Mouse (Mus musculus) large intestine, adult 2 months (tissue): ENCODE measurements around the gene Zscan20. TPM values are rescaled to one million over a fixed set of nuclear protein-coding genes. Genes with fewer than 3 reads are reported as not detected.

ENCODE experiments used
- DNase-seq: peaks from one replicate; pipeline ENCODE4 v3.0.0-alpha.2; 2012; ENCODE audit warnings: low read depth, low spot score
- WGBS: fragments of 180-500 bp; shearing (Covaris S2); methylation state at CpG from one replicate; pipeline ENCODE4 v1.1.7; 2018; 5-methylcytosine and 5-hydroxymethylcytosine counted together
- polyA plus RNA-seq: library from polyadenylated mRNA; depleted of rRNA; stranded (reverse); fragments of >200 nt; gene quantifications from 2 replicates; pipeline ENCODE4 v1.2.3, GENCODE M21; 2012; rRNA removed

Zscan20 gene
- polyA plus RNA-seq, result 1.5 and 1.7 TPM in 2 replicates

GRCm38 (mm10) chr4:128609925-128610402, at the start of gene Zscan20:
Gene Zscan20, minus strand, starts transcription at chr4:128610098.
- under 1% methylated on average over 24 of the region's 24 CpGs for WGBS
- peak; percentile 96 for DNase-seq

DNA sequence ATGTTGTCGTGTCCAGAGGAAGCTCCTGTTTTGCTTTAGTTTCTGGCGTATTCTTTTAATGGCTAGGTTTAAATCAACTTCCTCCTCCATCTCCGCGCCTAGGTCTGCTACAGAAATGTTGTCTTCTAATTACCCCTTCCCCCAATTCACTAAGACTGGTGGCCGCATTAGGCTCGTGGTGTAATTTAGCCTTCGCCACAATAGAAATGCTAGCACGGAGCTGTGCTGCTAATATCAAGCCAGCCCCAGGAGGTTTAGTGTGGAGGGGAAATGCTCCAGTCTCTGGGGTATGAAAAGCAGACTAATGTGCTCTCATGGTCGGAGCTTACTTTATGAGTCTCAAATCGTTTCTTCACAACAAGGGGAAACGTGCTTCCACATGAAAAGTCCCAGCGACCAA, 45.5 kb upstream of the Zscan20 start:
- no peak for DNase-seq
- WGBS, result 7% methylated on average over 12 of the region's 12 CpGs

DNA sequence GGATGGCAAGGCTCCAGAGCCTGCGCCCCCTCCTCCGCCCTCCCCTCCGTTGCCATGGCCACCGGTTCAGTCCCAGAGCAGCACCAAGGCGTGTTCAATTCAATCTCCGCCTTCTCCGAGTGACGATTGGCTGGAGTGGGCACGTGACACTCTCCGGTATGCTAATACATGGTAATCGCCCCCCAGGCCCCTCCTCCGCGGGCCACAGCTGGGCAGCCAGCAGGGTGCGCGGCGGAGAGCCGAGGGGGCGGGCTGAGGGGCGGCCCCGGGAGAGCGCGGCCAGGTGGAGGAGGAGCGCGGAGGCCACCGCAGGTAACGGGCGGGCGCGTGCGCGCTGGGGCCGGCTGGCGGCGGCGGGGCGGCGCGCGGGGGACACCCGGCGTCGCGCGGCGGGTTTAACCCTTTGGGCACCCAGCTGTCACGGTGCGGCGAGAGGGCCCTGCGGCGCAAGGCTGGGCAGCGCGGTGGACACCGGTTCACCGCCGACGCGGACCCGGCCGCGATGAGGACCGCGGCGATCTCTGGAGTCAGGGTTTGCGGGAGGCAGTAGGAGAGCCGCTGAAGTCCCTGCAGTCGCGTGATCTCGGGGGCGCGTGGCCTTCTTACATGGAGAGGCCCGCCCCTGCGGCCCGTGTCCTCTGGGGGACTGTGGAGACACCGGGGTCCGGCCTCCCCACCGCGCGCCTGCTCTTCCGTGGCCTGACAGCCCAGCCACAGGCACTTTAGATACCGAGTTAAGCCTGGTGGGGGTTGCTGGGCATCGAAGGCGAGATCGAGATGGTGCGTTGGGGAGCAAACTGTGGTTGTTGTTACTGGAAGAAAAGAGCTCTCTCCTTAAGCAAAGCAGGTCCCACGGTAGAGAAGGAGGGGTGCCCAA, 44.8 kb upstream of the Zscan20 start, which contains the start of gene Phc2:
Gene Phc2 (plus strand): TSS at position 198 of the 877 bp plus-strand sequence.
- WGBS, result under 1% methylated on average over 84 of the region's 85 CpGs
- DNase-seq, result peak; percentile 82

DNA sequence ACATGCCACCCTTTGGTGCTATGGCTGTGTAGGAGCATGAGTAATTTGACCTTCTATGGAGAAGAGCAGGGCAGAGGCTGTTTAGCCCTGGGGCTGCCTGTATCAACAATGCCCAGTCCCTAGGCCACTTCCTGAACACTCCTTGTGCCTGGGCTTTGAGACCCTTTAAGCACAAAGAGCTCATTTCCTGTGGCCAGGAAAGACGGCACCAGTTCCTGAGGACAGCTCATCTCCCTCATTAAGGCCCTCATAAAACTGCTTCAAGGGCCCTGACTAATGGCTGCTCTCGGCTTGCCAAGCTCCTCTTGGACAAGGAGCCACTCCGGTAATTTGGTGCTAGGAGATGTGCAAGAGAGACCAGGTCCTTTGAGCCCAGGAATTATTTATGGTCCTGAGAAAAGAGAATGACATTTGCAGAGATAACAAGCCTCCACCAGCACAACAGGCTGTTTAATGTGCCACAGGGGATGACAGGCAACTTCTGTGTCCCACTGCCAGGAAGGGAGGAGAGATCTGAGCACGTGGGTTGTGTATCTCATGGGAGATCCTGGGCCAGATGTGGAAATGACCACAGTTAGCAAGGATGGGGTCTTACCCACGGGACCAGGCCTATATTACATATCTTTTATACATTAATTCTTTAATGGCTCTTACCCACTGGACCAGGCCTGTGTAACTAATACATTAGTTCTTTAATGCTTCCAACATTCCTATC, 42.8 kb upstream of the Zscan20 start:
- DNase-seq, result no peak
- 34% methylated on average over 5 of the region's 5 CpGs for whole genome bisulfite sequencing

GRCm38 (mm10) chr4:128651530-128651929, 41.6 kb upstream of the Zscan20 start:
- DNase-seq, result no peak
- 68% methylated on average over 3 of the region's 3 CpGs for WGBS

- 32% methylated on average over 8 of the region's 8 CpGs for WGBS
- no peak for DNase-seq
Measured at GRCm38 (mm10) chr4:128648567-128649255, 38.8 kb upstream of the Zscan20 start.

- 51% methylated on average over 7 of the region's 7 CpGs for WGBS
- no peak for DNase-seq
Measured at GRCm38 (mm10) chr4:128646762-128647161, 36.9 kb upstream of the Zscan20 start.

- WGBS, result 70% methylated on average over 6 of the region's 6 CpGs
- DNase-seq, result no peak
Measured at GRCm38 (mm10) chr4:128645896-128646295, 36.0 kb upstream of the Zscan20 start.

DNA sequence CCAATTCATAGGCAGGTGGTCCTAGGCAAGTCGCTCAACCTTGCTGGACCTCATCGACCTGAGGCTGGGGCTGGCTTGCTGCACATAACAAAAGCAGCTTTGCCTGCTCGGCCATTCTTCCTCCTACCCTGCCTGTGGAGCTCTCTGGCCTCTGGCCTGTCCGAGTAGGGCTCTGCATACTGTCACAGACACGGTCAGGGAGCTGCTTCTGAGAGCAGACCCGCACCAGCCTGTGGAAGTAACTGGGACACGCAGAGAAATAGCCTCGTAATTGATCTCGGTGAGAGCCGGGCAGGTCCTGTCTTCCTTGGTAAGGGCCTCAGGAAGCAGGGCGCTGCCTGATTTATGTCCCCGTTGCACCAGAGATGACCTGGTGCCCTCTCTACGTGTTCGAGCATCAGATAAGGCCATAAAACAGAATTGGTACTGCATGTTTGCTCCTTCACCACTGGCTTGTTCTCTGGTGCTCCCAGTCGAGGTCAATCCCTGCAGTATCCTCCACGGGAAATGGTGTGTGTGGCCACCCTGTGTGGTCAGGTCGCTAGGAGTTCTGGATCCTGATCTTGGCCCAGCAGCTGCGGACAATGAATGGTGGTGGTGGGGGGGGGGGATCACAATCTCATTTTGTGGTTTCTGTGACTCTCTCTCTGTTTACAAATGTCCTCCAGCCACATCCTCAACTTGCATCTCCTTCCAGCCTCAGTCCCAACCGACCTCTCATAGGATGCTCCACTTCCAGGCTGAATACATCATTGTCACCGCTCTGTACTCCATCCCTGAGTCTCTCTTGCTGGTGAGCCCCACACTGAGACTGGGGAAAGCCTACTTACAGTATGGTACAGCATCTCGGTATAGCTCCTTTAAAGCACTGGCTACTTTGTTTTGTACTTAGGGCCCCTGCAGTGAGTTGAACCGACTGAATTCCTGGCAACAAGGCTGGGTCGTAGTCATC, 32.1 kb upstream of the Zscan20 start:
- no peak for DNase-seq
- WGBS, result 33% methylated on average over 23 of the region's 23 CpGs

DNA sequence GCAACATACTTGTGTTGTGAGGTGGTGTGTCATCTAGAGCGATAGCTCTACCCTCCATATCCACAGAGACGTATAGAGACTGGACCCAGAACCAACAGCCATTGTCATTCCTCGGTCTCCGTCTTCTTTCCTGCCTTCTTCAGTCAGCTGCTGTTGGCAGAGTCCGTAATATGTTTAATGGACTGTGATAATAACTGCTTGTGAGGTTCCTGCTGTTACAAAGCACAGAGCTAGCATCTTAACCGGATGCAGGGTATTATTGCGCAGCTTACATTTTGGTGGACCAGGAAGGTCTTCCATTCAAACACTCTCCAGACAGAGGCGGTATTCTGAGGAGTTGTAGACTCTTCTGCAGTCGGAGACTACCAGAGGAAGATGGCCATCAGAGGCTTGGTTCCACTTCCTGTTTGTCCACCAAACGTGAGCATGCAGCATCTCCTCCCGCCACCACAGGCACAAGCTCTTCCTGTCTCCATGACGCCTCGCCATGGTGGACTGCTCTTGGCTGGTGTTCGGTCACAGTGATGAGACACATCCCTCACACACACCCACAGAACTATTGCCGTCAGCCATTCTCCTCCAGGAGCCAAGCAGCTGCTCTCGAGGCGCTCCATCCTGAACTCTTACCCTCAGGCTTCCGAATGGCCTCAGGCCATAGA, 28.5 kb upstream of the Zscan20 start:
- WGBS, result 82% methylated on average over 18 of the region's 18 CpGs
- no peak for DNase-seq

- 30% methylated on average over 11 of the region's 11 CpGs for WGBS
- no peak for DNase-seq
Measured at GRCm38 (mm10) chr4:128637250-128637649, 27.4 kb upstream of the Zscan20 start.

DNA sequence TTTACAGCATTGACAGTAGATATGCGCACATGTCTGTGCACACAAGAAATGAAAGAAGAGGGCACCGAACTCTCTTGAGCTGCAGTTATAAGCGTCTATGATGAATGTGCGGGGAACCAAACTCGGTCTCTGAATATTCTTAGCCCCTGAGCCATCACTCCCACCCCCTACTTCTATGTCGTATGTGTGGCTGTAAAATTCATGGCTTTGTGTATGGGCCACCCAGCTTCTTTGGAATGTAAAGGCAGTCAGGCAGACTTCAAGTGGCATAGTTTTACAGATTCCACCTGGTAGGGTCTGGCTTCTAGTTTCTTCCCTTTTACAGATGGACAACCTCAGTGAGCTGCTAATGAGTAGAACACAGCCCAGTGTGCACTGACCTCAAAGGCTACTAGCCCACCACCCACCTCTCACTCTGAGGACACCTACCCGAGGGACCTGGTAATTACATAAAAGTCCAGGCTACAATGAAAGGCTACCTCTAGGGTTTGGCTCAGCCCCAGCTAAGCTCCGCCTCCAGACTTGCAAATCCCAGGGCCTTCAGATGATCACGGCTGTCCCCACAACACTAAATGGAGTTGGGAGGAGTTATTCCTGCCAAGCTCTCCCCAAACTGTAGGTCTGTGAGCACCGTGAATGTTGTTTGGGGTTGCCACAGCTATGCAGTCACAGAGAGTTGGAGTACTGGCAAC, 26.1 kb upstream of the Zscan20 start:
- 50% methylated on average over 10 of the region's 10 CpGs for WGBS
- no peak for DNase-seq

GRCm38 (mm10) chr4:128635451-128635850, 25.6 kb upstream of the Zscan20 start:
- DNase-seq, result no peak
- 31% methylated on average over 7 of the region's 7 CpGs for WGBS

DNA sequence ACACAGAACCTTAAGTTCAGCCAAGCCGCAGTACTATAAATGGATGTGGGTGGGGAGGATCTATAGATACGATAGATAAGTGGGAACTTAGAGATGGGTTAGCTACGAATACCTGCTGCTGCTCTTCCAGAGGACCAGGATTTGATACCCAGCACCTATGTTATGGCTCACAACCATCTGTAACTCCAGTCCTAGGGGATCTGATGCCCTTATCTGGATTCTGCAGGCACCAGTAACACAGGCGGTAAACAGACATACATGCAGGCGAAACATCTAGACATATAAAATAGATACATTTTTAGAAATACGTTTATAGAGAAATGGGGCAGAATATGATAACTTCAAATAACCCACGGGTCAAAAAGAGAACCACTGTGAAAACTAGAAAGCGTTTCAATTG, 11.2 kb upstream of the Zscan20 start:
- DNase-seq, result no peak

DNA sequence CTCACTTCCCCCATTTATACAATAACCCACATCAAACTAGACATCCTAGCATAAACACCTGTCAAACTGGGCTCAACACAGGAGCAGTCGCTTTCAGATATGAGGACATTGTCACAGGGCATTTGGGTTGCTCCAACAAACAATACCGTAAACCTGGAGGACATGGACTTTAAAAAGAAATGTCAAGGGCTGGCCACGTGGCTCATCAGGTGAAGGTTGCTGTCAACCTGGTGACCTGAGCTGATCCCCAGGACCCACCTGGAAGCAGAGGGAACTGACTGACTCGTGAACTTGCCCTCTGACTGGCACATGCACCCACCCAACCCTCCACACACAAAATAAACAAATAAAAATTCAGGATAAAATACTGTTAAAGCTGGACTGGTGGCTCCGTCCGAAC, 10.7 kb upstream of the Zscan20 start:
- WGBS, result 55% methylated on average over 6 of the region's 6 CpGs
- no peak for DNase-seq

More for the DNA sequence above, 11.2 kb upstream of the Zscan20 start:
- WGBS, result 76% methylated on average over 8 of the region's 8 CpGs

GRCm38 (mm10) chr4:128618963-128619362, 9.1 kb upstream of the Zscan20 start:
- no peak for DNase-seq
- WGBS, result 27% methylated on average over 2 of the region's 2 CpGs

DNA sequence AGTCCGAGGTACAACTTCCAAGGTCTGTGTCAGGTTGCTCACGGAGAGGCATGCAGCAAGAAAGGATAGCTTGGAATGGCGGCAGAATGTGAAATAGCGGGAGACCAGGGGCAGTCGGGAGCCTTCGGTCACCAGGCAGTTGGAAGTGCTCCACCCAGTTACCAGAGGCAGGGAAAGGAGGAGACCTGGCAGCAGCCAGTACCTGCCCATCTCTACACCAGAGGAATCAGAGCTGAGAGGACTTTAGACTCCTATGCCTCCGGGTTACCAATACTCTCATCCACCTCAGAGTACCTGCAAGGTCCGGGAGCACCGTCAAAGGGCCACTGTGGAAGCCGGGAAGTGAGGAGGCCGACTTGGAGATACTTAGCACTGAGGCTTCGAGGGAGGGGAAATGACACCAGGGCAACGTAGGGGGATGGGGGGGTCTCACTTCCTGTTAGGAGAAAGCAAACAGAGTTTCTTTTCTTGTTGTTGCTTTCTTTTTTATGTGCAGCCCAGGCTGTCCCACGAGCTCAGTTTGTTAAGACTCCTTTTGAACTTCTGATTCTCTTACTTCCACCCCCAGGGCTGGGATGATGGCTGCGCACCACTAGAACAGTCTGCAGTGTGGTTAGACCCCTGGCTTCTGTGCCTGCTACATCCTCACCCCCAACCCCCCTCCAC, 8.5 kb upstream of the Zscan20 start, which contains the start of gene Tlr12:
Gene Tlr12 (minus strand): TSS at position 374 of the 666 bp plus-strand sequence.
- DNase-seq, result no peak
- 26% methylated on average over 15 of the region's 15 CpGs for WGBS
